Mouse (Mus musculus) liver, embryonic 14.5 days (tissue): ENCODE data around the gene Enox1. TPM values are rescaled to one million over a fixed set of nuclear protein-coding genes. Genes with fewer than 3 reads are reported as not detected.

Source experiments
- ATAC-seq: fragments of 200-750 bp; cut with Nextera tagmentation; 2 replicates; pipeline ENCODE4 v1.8.0; 2017; ENCODE audit warnings: moderate number of reproducible peaks, mild to moderate bottlenecking, moderate library complexity; ENCODE audit not compliant: insufficient read depth
- DNase-seq, 3 experiments: peaks; one replicate each; pipeline ENCODE4 v3.0.0-alpha.2; 2012 to 2013; ENCODE audit warnings: low read depth in 3 of 3, low spot score in 3 of 3
- H3K27ac ChIP-seq: fragments of 300-500 bp; sonication (generic); 2 replicates; pipeline ENCODE4 v1.5.1; 2014; ENCODE audit warnings: moderate library complexity, mild to moderate bottlenecking, control low read depth, inconsistent platforms
- H3K27me3 ChIP-seq: fragments of 300-500 bp; sonication (generic); 2 replicates; pipeline ENCODE4 v1.6.1; 2014; ENCODE audit warnings: mild to moderate bottlenecking, low read length, moderate library complexity; ENCODE audit not compliant: control insufficient read depth, insufficient read depth
- H3K36me3 ChIP-seq: fragments of 300-500 bp; sonication (generic); replicated peaks from 2 replicates; pipeline ENCODE4 v1.6.1; 2014; ENCODE audit warnings: low read depth; ENCODE audit not compliant: control insufficient read depth, insufficient read depth
- H3K4me1 ChIP-seq, 2 experiments: fragments of 200-500 bp in 1 of 2; fragments of 300-500 bp in 1 of 2; sonication (generic) in 1 of 2; replicated peaks; 2 replicates each; pipeline ENCODE4 v1.6.1; 2012 to 2014; ENCODE audit warnings: antibody characterized with exemption in 1 of 2, inconsistent platforms in 1 of 2, low read length in 1 of 2; ENCODE audit not compliant: control insufficient read depth in 2 of 2, insufficient read depth in 2 of 2
- H3K4me2 ChIP-seq: fragments of 300-500 bp; sonication (generic); 2 replicates; pipeline ENCODE4 v1.6.1; 2014; ENCODE audit warnings: low read depth, mild to moderate bottlenecking, control low read depth, moderate library complexity
- H3K4me3 ChIP-seq, 2 experiments: fragments of 200-500 bp in 1 of 2; fragments of 300-500 bp in 1 of 2; sonication (generic) in 1 of 2; 2 replicates each; pipeline ENCODE4 v1.5.1; 2012 to 2014; ENCODE audit warnings: low read depth in 2 of 2, low read length in 2 of 2, mild to moderate bottlenecking in 2 of 2, control low read depth in 1 of 2, inconsistent platforms in 1 of 2, moderate library complexity in 1 of 2; ENCODE audit not compliant: insufficient read depth in 1 of 2
- H3K9ac ChIP-seq: fragments of 300-500 bp; sonication (generic); replicated peaks from 2 replicates; pipeline ENCODE4 v1.6.1; 2014; ENCODE audit warnings: mild to moderate bottlenecking, control low read depth, moderate library complexity
- H3K9me3 ChIP-seq: fragments of 300-500 bp; sonication (generic); 2 replicates; pipeline ENCODE4 v1.6.1; 2016; ENCODE audit warnings: low read length, mixed read lengths; ENCODE audit not compliant: control insufficient read depth
- CTCF ChIP-seq: IDR thresholded peaks from 2 replicates; pipeline ENCODE4 v1.5.1; 2016; ENCODE audit warnings: antibody characterized with exemption, low read depth, control low read depth
- EP300 ChIP-seq: IDR thresholded peaks from 2 replicates; pipeline ENCODE4 v1.6.1; 2016; ENCODE audit warnings: antibody characterized with exemption, low read depth
- WGBS: fragments of 180-500 bp; shearing (Covaris S2); extraction: QIAGEN DNeasy Blood & Tissue Kit; methylation state at CpG from one replicate; pipeline ENCODE4 v1.1.7; 2014; ENCODE audit not compliant: insufficient replicate concordance; 5-methylcytosine and 5-hydroxymethylcytosine counted together
- polyA plus RNA-seq, 2 experiments: library from polyadenylated mRNA; depleted of rRNA in 1 of 2; stranded (reverse) in 1 of 2; unstranded in 1 of 2; fragments of >200 nt; fragmentation: Nextera tagmentation in 1 of 2; extraction: Ambion mirVana in 1 of 2; gene quantifications; 2 replicates each; pipeline versions ENCODE4 v1.2.1 to v1.2.3; 2012 to 2014

The Enox1 gene
- polyA plus RNA-seq, 2 experiments: 0.07 to 0.10 TPM

DNA sequence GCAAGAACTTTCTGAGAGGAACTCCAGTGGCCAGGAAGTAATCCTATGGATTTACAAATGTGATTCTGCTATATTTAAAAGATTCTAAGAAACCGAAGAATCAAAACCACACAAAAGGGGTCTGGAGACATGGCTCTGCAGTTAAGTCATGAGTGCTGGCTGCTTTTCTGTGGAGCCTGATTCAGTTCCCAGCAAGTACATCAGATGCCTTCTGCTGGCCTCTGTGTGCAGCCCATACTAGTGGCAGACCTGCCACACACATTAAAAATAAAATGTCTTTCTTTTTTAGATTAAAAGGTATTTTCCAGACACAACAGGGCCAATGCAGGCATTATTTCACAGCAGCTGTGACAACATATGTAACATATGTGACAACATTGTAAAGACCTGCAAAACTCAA lies 235.9 kb downstream of the Enox1 start:
- Histone ChIP-seq H3K9ac (no peak overlapping the region), H3K4me1 (no peaks in the 10 kb centered on the region), H3K27ac (no peak overlapping the region), H3K27me3 (no peaks in the 10 kb centered on the region), H3K9me3 (no peaks in the 10 kb centered on the region), H3K4me2 (no peak overlapping the region), H3K4me3 (no peak overlapping the region), H3K36me3 (no peaks in the 10 kb centered on the region)
- ATAC-seq (no peak), DNase-seq (no peak)
- no peak for TF ChIP-seq EP300
- TF ChIP-seq CTCF: no peak
- WGBS: 48% methylated on average over 1 of the region's 1 CpGs

- no peaks in the 10 kb centered on the region for H3K4me1 ChIP-seq
- no peaks in the 10 kb centered on the region for H3K9me3 ChIP-seq
- no peak for TF ChIP-seq EP300
- no peak for TF ChIP-seq CTCF
- no peak overlapping the region for H3K4me3 ChIP-seq
- no peak overlapping the region for H3K27ac ChIP-seq
- DNase-seq (no peak), ATAC-seq (no peak)
- H3K27me3 ChIP-seq: no peaks in the 10 kb centered on the region
- H3K36me3 ChIP-seq: no peaks in the 10 kb centered on the region
- no peak overlapping the region for H3K4me2 ChIP-seq
- H3K9ac ChIP-seq: no peak overlapping the region
- WGBS: 60% methylated on average over 5 of the region's 5 CpGs
Observed at GRCm38 (mm10) chr14:77406241-77407114, 249.9 kb downstream of the Enox1 start.

- Histone ChIP-seq H3K9me3 (no peaks in the 10 kb centered on the region), H3K36me3 (no peaks in the 10 kb centered on the region), H3K9ac (no peak overlapping the region), H3K4me2 (no peak overlapping the region), H3K27ac (no peak overlapping the region), H3K27me3 (no peaks in the 10 kb centered on the region), H3K4me1 (no peaks in the 10 kb centered on the region), H3K4me3 (no peak overlapping the region)
- ATAC-seq (no peak), DNase-seq (no peak)
- TF ChIP-seq EP300: no peak
- no peak for TF ChIP-seq CTCF
- 33% methylated on average over 8 of the region's 8 CpGs for WGBS
Observed at GRCm38 (mm10) chr14:77409271-77409940, 252.8 kb downstream of the Enox1 start.

GRCm38 (mm10) chr14:77410354-77410753 lies 253.8 kb downstream of the Enox1 start:
- TF ChIP-seq CTCF (no peak), EP300 (no peak)
- H3K4me1 ChIP-seq: no peaks in the 10 kb centered on the region
- no peak overlapping the region for H3K4me3 ChIP-seq
- H3K27me3 ChIP-seq: no peaks in the 10 kb centered on the region
- ATAC-seq (no peak), DNase-seq (no peak)
- no peaks in the 10 kb centered on the region for H3K36me3 ChIP-seq
- H3K4me2 ChIP-seq: no peak overlapping the region
- WGBS: 73% methylated on average over 9 of the region's 9 CpGs
- no peak overlapping the region for H3K9ac ChIP-seq
- no peaks in the 10 kb centered on the region for H3K9me3 ChIP-seq
- no peak overlapping the region for H3K27ac ChIP-seq

- DNase-seq: no peak
- no peak for ATAC-seq
- Histone ChIP-seq H3K27me3 (no peaks in the 10 kb centered on the region), H3K9ac (no peak overlapping the region), H3K4me2 (no peak overlapping the region), H3K4me1 (no peaks in the 10 kb centered on the region; a peak in 1 of 4 replicates), H3K9me3 (no peaks in the 10 kb centered on the region), H3K36me3 (no peaks in the 10 kb centered on the region), H3K27ac (no peak overlapping the region), H3K4me3 (no peak overlapping the region)
- TF ChIP-seq EP300: no peak
- TF ChIP-seq CTCF: no peak
- 58% methylated on average over 5 of the region's 5 CpGs for WGBS
Observed at GRCm38 (mm10) chr14:77413106-77413505, 256.5 kb downstream of the Enox1 start.
